Mouse (Mus musculus) olfactory bulb, adult 2 months (tissue): ENCODE measurements around the gene Ppp1r3a. TPM values are rescaled to one million over a fixed set of nuclear protein-coding genes. Genes with fewer than 3 reads are reported as not detected.

ENCODE experiments used
- H3K27ac ChIP-seq: fragments of 200-500 bp; 2 replicates; pipeline ENCODE4 v1.5.1; 2012; ENCODE audit warnings: low read depth, low read length; ENCODE audit not compliant: insufficient read depth
- H3K4me1 ChIP-seq: fragments of 200-500 bp; 2 replicates; pipeline ENCODE4 v1.6.1; 2012; ENCODE audit warnings: low read length; ENCODE audit not compliant: control insufficient read depth, insufficient read depth
- H3K4me3 ChIP-seq: fragments of 200-500 bp; 2 replicates; pipeline ENCODE4 v1.5.1; 2012; ENCODE audit warnings: mild to moderate bottlenecking, low read depth, low read length, moderate library complexity; ENCODE audit not compliant: insufficient read depth
- CTCF ChIP-seq: fragments of 200-500 bp; IDR thresholded peaks from 2 replicates; pipeline ENCODE4 v1.5.1; 2012; ENCODE audit warnings: low read depth, mild to moderate bottlenecking, low read length, moderate library complexity; ENCODE audit not compliant: insufficient read depth
- POLR2A ChIP-seq: fragments of 200-500 bp; IDR thresholded peaks from 2 replicates; pipeline ENCODE4 v1.6.1; 2012; ENCODE audit warnings: mild to moderate bottlenecking, low read depth, low read length, moderate library complexity; ENCODE audit not compliant: insufficient read depth
- WGBS: fragments of 180-500 bp; shearing (Covaris S2); methylation state at CpG from one replicate; pipeline ENCODE4 v1.1.7; 2018; 5-methylcytosine and 5-hydroxymethylcytosine counted together
- polyA plus RNA-seq: library from polyadenylated mRNA; stranded (reverse); fragments of >200 nt; gene quantifications from 2 replicates; pipeline ENCODE4 v1.2.4, GENCODE M21; 2012; ENCODE audit warnings: low replicate concordance; ENCODE audit not compliant: missing spikeins, insufficient read depth, insufficient read length

Gene Ppp1r3a
- polyA plus RNA-seq: not detected in 2 replicates

DNA sequence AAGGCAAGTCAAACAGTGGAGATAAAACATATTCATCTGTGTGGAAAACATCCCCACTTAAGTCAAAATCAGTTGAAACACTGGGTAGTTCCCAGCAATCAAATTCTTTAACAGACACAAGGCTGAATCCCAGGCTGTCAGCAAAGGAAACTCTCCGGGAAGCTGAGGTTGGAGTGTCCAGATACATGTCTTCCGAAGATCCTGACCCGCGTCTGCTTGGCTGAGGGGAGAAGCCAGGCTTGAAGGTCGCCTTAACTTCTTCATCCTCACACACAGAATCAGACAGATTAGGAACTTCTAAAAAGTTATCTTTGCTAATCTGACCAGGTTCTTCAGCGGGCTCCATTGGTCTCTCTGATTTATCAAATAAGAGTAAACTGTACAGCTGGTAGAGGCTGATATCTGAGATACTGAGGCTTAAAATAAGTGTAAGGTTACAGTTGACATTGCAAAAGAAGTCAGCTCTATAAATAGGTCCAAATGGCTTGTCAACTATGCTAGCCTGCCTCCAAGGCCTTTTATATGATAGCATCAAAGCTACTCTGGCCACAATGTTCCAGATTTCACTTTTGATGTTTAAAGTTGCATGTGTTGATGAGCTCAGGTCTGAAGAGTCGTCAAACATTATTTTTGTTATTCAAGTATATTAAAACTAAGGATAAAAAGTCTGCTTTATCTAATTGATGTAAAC is at the start of gene Ppp1r3a:
Ppp1r3a (minus strand) TSS at position 374 of the 691 bp plus-strand sequence.
- no peak within 1 kb of the TSS for H3K27ac ChIP-seq
- no peaks in the 10 kb centered on the region for H3K4me1 ChIP-seq
- WGBS: 91% methylated on average over 7 of the region's 7 CpGs
- no peak for TF ChIP-seq CTCF
- no peak for TF ChIP-seq POLR2A
- H3K4me3 ChIP-seq: no peak within 1 kb of the TSS

DNA sequence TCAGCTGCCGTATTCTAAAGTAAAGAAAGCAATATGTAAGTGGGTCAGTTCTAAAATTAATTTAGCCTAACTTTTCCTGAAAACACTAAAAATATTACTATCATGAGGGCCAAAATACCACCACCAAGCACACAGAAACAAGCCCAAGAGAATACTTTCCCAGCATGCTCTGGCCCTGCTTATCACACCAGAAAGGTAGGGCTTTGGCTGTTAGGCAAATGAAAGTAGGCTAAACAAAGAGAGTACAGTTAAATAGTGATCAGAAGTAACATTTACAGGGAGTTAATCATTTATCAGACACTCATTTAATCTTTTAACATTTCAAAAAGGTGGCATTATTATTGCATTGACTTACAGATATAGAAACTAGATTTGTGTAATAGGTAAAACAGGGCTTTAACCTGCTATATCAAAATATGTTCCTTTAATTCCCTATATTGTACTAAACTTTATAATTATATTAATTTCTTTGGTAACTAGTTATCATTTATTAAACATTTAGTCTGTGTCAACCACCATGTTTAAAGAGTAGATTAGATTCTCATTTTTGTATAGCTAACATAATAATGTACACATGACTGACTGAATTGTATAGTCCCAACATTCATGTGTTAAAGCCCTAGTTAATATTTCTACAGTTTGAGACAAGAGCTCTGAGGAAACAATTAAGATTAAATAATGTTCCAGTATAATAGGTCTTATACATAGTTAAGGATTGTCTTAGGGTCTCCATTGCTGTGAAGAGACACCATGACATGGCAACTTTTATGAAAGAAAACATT is 32.3 kb upstream of the Ppp1r3a start:
- Histone ChIP-seq H3K27ac (no peak overlapping the region), H3K4me3 (no peak overlapping the region), H3K4me1 (no peaks in the 10 kb centered on the region)
- TF ChIP-seq CTCF (no peak), POLR2A (no peak)
- WGBS: 86% methylated on average over 1 of the region's 1 CpGs

DNA sequence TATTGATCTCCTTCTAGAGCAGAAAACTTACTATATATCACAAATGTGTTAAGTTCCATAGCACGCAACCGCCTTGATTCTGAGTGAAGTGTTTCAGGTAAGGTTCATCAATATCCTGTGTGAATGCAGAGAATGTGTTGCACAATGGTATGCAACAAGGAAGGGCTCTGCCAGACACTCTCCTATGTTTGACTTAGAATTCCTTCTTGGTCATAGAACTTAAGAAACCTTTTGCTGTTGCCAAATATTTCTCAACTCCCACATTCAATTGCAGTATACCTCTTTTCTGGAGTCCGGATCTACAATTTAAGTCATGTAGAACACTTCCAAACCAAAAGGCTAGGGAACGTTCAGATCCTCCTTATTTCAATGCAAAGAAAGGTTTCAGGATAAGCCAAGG is 22.8 kb upstream of the Ppp1r3a start:
- 90% methylated on average over 4 of the region's 4 CpGs for WGBS
- Histone ChIP-seq H3K4me3 (no peak overlapping the region), H3K27ac (no peak overlapping the region), H3K4me1 (no peaks in the 10 kb centered on the region)
- no peak for TF ChIP-seq POLR2A
- TF ChIP-seq CTCF: no peak

DNA sequence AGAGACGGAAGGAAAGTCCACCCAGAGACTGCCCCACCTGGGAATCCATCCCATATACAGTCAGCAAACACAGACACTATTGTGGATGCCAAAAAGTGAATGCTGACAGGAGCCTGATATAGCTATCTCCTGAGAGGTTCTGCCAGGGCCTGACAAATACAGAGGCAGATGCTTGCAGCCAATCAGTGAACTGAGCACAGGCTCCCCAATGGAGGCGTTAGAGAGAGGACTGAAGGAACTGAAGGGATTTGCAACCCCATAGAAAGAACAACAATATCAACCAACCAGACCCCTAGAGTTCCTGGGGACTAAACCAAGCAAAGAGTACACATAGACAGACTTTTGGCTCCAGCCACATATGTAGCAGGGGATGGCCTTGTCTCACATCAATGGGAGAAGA is 16.6 kb upstream of the Ppp1r3a start:
- Histone ChIP-seq H3K4me1 (no peaks in the 10 kb centered on the region), H3K4me3 (no peak overlapping the region), H3K27ac (no peak overlapping the region)
- 84% methylated on average over 2 of the region's 2 CpGs for WGBS
- TF ChIP-seq POLR2A: no peak
- TF ChIP-seq CTCF: no peak

DNA sequence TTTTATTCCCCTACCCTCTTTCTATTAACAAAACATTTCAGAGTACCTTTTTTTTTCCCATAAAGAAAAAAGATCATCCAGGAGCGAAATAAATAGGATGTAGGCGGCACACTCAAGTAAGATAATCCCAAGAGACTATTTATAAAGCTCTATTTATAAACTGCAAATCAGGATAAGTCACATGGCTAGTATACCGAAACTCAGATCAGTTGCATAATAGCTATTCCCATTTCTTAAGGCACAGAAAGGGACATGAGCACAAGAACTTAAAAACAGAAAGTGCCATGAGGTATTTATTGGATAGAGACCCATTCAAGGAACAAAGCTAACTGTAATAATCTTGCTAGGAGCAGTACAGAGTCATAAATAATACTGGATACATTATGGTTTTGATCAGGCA is 2.4 kb upstream of the Ppp1r3a start:
- WGBS: 33% methylated on average over 3 of the region's 3 CpGs
- no peaks in the 10 kb centered on the region for H3K4me1 ChIP-seq

DNA sequence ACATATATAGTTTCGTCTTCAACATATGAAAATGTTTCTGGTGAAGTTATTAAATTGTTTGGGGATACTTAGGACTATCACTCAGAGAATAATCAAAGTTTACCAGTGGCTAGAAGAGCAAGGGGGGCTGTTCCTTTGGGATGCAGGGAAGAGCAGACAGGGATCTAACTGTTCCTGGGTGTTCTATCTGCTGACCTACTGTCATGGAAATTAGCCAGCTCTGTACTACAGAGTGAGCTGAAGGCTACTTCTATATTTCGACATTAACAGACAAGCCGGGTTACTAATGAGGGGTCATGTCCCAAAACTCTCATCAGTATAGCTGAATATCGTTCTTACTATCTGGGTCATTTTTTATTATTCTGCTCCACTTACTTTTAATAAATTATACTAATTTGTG is 1.6 kb downstream of the Ppp1r3a start:
- Histone ChIP-seq H3K27ac (no peak overlapping the region), H3K4me3 (no peak overlapping the region), H3K4me1 (no peaks in the 10 kb centered on the region)
- TF ChIP-seq CTCF: no peak
- no peak for TF ChIP-seq POLR2A
- 80% methylated on average over 4 of the region's 4 CpGs for WGBS

More for the DNA sequence above, 2.4 kb upstream of the Ppp1r3a start:
- H3K4me3 ChIP-seq: no peak overlapping the region
- no peak overlapping the region for H3K27ac ChIP-seq
- TF ChIP-seq CTCF (no peak), POLR2A (no peak)

DNA sequence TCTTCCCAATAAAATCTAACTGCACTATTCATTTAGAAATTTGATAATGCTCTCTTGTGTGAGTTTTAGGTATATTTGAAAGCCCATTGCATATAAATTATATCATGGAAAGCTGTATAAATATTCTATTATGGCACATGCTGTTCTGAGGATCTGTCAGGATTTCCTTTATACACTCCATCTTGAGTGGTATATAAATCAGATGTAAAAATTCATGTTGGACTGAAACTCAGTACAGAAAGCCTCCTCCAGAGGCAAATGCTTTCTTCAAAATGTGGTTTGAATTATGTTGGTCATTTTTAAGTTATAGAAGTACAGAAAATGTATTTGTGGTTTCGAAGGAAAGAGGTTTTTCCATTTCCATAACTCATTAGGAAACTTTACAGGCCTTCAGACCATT is 2.9 kb downstream of the Ppp1r3a start:
- WGBS: 79% methylated on average over 1 of the region's 1 CpGs

DNA sequence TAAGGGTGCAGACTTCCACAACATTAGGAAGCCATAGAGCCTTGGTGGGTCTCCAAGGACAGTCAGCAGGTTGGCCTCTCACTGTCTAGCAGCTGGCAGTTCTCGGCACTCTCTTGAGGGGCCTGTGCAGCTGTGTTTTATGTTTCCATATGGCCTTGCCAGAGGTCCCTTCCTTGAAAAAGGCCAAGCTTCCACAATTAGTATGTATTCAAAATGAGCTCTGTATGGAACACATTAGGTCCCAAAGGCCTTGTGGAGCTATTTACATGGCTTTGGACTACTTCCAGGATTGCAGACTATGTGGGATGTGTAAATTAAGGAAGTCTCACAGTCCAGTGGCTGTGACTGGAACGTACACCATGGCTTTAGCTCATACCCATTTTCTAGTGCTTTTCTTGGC is 8.1 kb downstream of the Ppp1r3a start:
- Histone ChIP-seq H3K4me3 (no peak overlapping the region), H3K27ac (no peak overlapping the region), H3K4me1 (no peaks in the 10 kb centered on the region)
- TF ChIP-seq CTCF: no peak
- no peak for TF ChIP-seq POLR2A
- WGBS: 69% methylated on average over 2 of the region's 2 CpGs

More for the DNA sequence above, 2.9 kb downstream of the Ppp1r3a start:
- Histone ChIP-seq H3K4me1 (no peaks in the 10 kb centered on the region), H3K27ac (no peak overlapping the region), H3K4me3 (no peak overlapping the region)
- TF ChIP-seq POLR2A: no peak

DNA sequence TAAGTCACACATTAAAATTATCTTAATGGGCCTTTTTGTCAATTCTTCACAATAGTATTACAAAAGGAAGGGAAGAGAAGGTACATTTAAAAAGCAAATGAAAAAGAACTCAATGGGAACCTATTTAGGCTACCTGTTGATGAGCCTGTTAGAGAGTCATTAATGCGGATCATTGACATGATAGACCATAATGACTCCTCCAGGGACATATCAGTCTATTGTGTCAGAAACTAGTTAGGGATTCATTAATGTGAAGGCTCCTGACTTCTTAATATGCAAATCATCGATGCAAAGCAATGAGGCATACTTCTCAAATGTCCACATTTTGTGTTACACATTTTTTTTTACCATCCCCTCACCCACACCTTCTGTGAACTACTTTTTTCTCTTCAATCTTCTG is 19.1 kb downstream of the Ppp1r3a start:
- TF ChIP-seq CTCF (no peak), POLR2A (no peak)
- 75% methylated on average over 2 of the region's 2 CpGs for WGBS
- Histone ChIP-seq H3K4me3 (no peak overlapping the region), H3K27ac (no peak overlapping the region), H3K4me1 (no peaks in the 10 kb centered on the region)

DNA sequence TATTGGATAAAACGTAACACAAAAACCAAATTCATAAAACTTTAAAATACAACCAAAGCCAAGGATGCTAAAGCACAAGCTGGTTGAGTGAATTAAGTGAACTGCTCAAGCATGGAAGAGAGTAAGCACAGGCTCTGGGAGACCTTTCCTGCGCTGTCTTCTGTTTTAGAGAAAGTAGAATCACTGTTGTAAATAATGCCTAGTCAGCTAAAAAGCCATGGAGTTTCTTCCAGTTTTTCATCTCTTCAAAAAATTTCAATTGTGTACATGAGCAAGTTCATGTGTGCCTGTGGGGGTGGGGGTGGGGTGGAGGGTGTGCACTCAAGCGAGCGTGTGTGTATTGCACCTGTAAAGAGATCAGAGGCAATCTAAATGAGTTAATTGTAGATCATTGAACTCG is 24.1 kb downstream of the Ppp1r3a start:
- TF ChIP-seq CTCF (no peak), POLR2A (no peak)
- no peak overlapping the region for H3K27ac ChIP-seq
- WGBS: 85% methylated on average over 5 of the region's 5 CpGs
- H3K4me3 ChIP-seq: no peak overlapping the region
- no peaks in the 10 kb centered on the region for H3K4me1 ChIP-seq
